Mouse (Mus musculus) midbrain, embryonic 15.5 days (tissue): ENCODE measurements around the gene Pipox. TPM values are rescaled to one million over a fixed set of nuclear protein-coding genes. Genes with fewer than 3 reads are reported as not detected.

Experiments
- ATAC-seq: fragments of 200-750 bp; cut with Nextera tagmentation; replicated peaks from 2 replicates; pipeline ENCODE4 v1.8.0; 2017; ENCODE audit warnings: moderate TSS enrichment
- H3K27ac ChIP-seq: fragments of 300-500 bp; sonication (generic); 2 replicates; pipeline ENCODE4 v1.5.1; 2015; ENCODE audit warnings: mild to moderate bottlenecking, inconsistent platforms
- H3K27me3 ChIP-seq: fragments of 300-500 bp; sonication (generic); replicated peaks from 2 replicates; pipeline ENCODE4 v1.6.1; 2015; ENCODE audit warnings: inconsistent platforms
- H3K36me3 ChIP-seq: fragments of 300-500 bp; sonication (generic); replicated peaks from 2 replicates; pipeline ENCODE4 v1.6.1; 2015; ENCODE audit warnings: inconsistent platforms
- H3K4me1 ChIP-seq: fragments of 300-500 bp; sonication (generic); 2 replicates; pipeline ENCODE4 v1.6.1; 2015; ENCODE audit warnings: inconsistent platforms
- H3K4me2 ChIP-seq: fragments of 300-500 bp; sonication (generic); 2 replicates; pipeline ENCODE4 v1.6.1; 2015; ENCODE audit warnings: inconsistent platforms, mild to moderate bottlenecking, moderate library complexity
- H3K4me3 ChIP-seq: fragments of 300-500 bp; sonication (generic); 2 replicates; pipeline ENCODE4 v1.5.1; 2015; ENCODE audit warnings: mild to moderate bottlenecking, inconsistent platforms
- H3K9ac ChIP-seq: fragments of 300-500 bp; sonication (generic); 2 replicates; pipeline ENCODE4 v1.6.1; 2015; ENCODE audit warnings: mild to moderate bottlenecking, inconsistent platforms
- H3K9me3 ChIP-seq: fragments of 300-500 bp; sonication (generic); 2 replicates; pipeline ENCODE4 v1.6.1; 2016; ENCODE audit warnings: inconsistent platforms
- WGBS: fragments of 180-500 bp; shearing (Covaris S2); methylation state at CpG from one replicate; pipeline ENCODE4 v1.1.7; 2015; ENCODE audit warnings: mixed read lengths; 5-methylcytosine and 5-hydroxymethylcytosine counted together
- polyA plus RNA-seq: library from polyadenylated mRNA; unstranded; fragments of >200 nt; fragmentation: Nextera tagmentation; extraction: Ambion mirVana; gene quantifications from 2 replicates; pipeline ENCODE4 v1.2.1, GENCODE M21; 2015

Gene Pipox
- 5.7 and 6.7 TPM in 2 replicates for polyA plus RNA-seq

DNA sequence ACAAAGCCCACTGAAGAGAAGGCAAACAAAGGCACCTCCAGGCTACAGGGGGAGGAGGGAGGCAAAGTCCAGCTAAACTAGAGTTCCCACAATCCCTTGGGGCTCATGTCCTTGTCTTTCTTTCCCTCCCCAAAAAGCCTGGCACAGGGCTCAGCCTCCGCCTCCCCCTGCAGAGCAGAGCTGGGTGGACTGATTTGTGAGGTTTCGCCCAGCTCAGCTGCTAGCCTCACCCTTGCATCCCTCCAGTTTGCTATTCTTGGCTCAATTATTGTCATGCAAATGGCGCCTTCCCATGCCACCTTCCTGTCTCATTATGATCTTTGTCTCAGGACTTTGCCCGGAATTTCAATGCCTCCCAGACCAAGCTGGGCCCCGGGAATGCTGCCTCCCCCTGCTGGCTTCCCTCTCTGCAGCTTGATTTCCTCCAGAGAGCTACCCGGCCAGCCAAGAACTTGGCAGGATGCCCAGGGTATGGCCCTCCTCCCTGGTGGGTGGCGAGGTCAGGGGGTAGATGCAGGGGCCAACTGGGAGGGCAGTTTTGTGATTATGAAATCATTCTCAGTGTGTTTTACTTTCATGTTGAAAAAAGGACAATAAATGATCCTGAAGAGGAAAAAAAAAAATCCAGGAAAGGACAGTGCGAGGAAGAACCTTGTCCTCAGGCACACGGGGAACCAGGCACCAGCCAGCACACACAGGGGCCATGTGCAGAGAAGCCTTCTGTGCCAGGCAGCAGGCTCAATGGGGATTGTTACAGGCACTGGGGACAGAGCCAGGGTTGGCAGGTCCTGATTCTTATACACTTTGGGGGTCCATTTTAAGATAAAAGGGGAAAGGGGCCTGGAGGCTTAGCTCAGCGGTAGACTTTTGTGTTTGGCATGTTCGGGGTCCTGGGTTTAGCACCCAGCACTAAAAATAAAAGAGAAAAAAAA lies at the start of gene Pipox:
Gene Pipox, minus strand, starts transcription at position 310 of the 932 bp plus-strand sequence.
- WGBS, result 6% methylated on average over 11 of the region's 11 CpGs

DNA sequence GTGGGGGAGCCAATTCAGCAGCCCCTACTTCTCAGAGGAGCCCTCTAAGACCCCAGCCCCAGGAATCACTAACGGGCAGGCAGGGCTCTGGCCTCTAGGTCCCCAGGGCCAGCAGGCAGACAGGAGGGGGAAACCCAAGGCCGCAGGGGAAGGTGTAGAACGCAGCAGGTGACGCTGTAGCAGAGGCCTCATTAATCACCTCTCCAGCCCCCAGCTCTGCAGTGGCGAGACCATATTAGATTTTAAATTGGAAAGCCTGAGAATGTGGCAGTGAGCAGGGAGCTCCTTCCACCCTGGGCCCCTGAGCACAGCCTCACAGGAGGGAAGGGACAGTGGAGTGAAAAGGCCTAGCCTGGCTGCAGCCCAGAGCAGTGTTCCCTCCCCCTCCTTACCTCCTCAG lies 48.3 kb upstream of the Pipox start:
- Histone ChIP-seq H3K4me1 (peaks cover 30% of the 10 kb centered on the region), H3K4me2 (no peak overlapping the region), H3K27me3 (no peaks in the 10 kb centered on the region; the same call in 1 of the 2 replicates), H3K9ac (no peak overlapping the region), H3K27ac (peak overlapping the region; percentile 14), H3K36me3 (no peaks in the 10 kb centered on the region), H3K9me3 (no peaks in the 10 kb centered on the region), H3K4me3 (no peak overlapping the region)
- WGBS, result 16% methylated on average over 5 of the region's 5 CpGs
- no peak for ATAC-seq

More for the DNA sequence above, at the start of gene Pipox:
- Histone ChIP-seq H3K27ac (peak within 1 kb of the TSS; percentile 88), H3K36me3 (no peaks in the 10 kb centered on the region), H3K4me2 (peak within 1 kb of the TSS; percentile 19), H3K9ac (no peak within 1 kb of the TSS; the same call in 1 of the 2 replicates), H3K4me3 (no peak within 1 kb of the TSS), H3K9me3 (no peaks in the 10 kb centered on the region), H3K27me3 (no peaks in the 10 kb centered on the region), H3K4me1 (peaks cover 72% of the 10 kb centered on the region)
- ATAC-seq, result peak; percentile 78

DNA sequence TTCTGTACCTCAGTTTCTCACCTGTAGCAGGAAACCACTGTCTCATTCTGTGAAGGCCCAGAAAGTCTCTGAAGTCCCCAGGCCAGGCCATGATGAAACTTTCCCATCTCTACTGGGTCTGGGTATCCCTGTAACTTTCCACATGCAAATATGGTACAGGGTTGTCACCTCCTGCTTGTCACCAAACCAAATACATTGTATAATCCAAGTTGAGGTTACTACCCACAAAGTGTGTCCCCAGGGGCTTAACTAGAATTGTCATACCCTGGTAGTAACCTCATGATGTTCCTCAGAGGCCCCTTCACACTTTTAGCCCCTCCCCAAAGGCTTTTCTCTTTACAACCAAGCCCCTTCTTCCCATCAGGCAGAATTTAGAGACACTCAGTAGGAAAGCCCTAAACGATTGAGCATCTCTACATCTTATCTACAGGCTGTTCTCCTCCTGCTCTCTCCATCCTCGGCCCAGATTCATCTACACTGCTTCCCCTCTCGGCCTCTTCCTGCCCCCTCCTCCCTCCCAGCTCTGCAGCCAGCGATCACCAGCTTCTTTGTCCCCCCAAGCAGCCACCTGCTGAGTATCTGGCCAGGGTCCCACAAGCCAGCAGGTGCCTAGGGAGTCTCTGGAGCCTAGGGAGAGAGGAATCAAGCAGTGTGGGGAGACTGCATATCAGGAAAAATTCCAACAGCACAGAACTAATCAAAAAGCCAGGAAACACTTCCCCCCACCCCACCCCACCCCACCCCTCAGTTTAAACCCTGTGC lies 43.9 kb upstream of the Pipox start:
- WGBS, result 16% methylated on average over 4 of the region's 4 CpGs
- Histone ChIP-seq H3K4me1 (peaks cover 69% of the 10 kb centered on the region), H3K4me2 (no peak overlapping the region), H3K27me3 (no peaks in the 10 kb centered on the region), H3K36me3 (no peaks in the 10 kb centered on the region), H3K4me3 (no peak overlapping the region), H3K9ac (no peak overlapping the region), H3K27ac (no peak overlapping the region), H3K9me3 (no peaks in the 10 kb centered on the region)
- no peak for ATAC-seq

DNA sequence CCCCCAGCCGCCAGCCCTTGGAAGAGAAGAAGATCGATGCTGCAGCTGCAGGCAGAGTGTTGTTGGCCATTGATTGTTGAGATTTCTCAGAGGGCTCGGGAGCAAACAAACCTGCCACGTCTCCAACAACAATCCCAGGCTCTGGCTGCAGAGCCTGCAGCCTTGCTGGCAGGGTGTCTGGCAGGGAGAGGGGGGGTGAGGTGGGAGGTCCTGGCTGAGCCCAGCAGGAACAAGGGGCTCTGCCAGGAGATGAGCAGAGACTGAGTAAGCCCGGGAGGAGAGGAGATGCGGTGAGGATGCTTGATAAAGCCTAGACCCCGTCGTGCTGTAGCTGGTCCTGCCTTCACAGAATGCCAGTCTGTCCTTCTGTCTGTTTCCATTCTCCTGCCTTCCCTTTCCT lies 43.0 kb upstream of the Pipox start:
- Histone ChIP-seq H3K9me3 (no peaks in the 10 kb centered on the region), H3K9ac (no peak overlapping the region), H3K4me1 (peaks cover 70% of the 10 kb centered on the region), H3K27me3 (no peaks in the 10 kb centered on the region), H3K27ac (no peak overlapping the region), H3K36me3 (no peaks in the 10 kb centered on the region), H3K4me3 (no peak overlapping the region), H3K4me2 (peak overlapping the region; percentile 32)
- no peak for ATAC-seq
- 11% methylated on average over 8 of the region's 8 CpGs for WGBS

DNA sequence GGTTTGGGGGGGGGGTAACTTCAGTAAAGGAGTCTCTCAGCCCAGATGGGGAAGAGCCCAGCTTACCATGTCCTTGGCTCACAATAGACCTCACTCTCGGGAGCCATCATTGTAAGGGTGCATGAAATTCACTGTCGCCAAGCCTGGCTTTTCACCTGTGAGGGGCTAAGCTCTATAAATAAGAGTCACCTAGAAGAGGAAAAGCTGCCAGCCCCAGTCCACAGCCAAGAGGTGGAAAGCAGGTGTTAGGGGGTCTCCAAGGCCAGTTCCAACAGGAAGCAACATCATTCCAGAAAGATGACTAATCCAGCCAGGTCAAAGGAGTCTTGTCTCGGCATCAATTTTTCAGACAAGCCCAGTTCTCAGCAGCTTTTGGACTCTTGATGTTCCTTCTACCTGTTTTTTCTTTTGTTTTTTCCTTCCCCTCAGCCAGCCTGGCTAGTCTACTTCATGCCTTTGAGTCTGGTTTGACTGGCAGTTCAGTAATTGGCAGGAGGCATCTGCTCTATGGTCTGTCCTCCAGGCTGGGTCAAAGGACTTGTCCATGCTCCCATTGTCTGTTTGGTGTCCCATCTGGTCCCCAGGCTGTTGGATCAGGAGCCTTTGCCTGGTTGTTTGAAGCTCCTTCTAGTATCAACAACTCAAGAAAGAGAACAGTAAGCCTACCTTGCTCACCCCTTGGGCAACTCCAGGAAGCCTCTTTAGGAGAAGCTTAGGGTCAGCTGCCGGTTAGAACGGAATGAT lies 40.8 kb upstream of the Pipox start:
- H3K4me2 ChIP-seq, result peak overlapping the region; percentile 76
- H3K27ac ChIP-seq, result peak overlapping the region; percentile 53; the same call in 1 of the 2 replicates
- 52% methylated on average over 5 of the region's 5 CpGs for WGBS
- no peaks in the 10 kb centered on the region for H3K36me3 ChIP-seq
- H3K4me3 ChIP-seq, result peak overlapping the region; percentile 70; the same call in 1 of the 2 replicates
- ATAC-seq, result no peak
- no peaks in the 10 kb centered on the region for H3K9me3 ChIP-seq
- no peaks in the 10 kb centered on the region for H3K27me3 ChIP-seq
- peaks cover 74% of the 10 kb centered on the region for H3K4me1 ChIP-seq
- no peak overlapping the region for H3K9ac ChIP-seq

DNA sequence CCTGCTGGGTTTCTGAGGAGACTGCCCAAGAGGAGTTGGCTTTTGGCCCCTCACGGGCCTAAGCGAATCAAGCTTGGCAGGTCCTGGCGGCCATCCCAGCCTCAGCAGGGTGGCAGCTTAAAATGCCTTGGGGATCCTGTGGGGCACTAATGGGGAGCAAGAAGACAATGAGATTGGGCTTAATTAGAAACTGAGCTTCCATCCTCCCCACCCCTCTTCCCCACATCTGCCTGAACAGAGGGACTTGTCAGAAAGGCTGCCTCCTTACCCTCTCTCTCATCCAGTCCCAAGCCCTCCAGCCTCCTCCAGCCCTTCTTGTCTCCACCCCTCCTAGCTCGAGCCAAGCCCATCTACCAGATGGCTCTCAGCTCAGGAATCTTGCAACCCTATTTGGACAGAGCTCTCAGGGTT lies 40.2 kb upstream of the Pipox start:
- H3K4me3 ChIP-seq, result peak overlapping the region; percentile 70
- peak overlapping the region; percentile 76 for H3K4me2 ChIP-seq
- peak overlapping the region; percentile 20; the same call in 1 of the 2 replicates for H3K9ac ChIP-seq
- no peaks in the 10 kb centered on the region for H3K9me3 ChIP-seq
- H3K36me3 ChIP-seq, result no peaks in the 10 kb centered on the region
- peaks cover 72% of the 10 kb centered on the region for H3K4me1 ChIP-seq
- peak overlapping the region; percentile 53 for H3K27ac ChIP-seq
- no peaks in the 10 kb centered on the region for H3K27me3 ChIP-seq
- 5% methylated on average over 4 of the region's 4 CpGs for WGBS
- no peak for ATAC-seq

DNA sequence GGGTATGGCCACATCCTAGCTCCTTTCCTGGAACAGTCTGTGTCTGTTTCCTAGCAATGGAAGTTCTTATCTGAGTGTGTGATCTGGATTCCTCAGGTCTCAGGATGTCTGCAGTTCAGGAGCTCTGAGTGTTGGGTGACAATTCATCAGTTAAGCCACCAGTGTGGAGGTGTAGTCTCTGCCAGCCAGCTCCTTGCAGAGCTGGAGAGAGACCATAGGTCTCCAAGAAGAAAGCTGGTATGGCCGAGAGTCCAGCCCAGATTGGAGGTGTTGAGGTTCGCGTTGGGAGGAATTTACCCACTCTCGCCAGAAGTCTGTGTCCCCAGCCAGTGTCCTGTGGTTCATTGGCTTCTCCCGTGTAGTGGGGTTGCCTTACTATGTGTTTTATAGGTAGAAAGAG lies 38.7 kb upstream of the Pipox start:
- H3K27ac ChIP-seq, result peak overlapping the region; percentile 1
- no peak for ATAC-seq
- H3K27me3 ChIP-seq, result no peaks in the 10 kb centered on the region
- H3K4me3 ChIP-seq, result peak overlapping the region; percentile 70
- peak overlapping the region; percentile 76 for H3K4me2 ChIP-seq
- H3K9me3 ChIP-seq, result no peaks in the 10 kb centered on the region
- H3K4me1 ChIP-seq, result peaks cover 68% of the 10 kb centered on the region
- H3K36me3 ChIP-seq, result no peaks in the 10 kb centered on the region
- H3K9ac ChIP-seq, result peak overlapping the region; percentile 73
- WGBS, result 45% methylated on average over 5 of the region's 5 CpGs

DNA sequence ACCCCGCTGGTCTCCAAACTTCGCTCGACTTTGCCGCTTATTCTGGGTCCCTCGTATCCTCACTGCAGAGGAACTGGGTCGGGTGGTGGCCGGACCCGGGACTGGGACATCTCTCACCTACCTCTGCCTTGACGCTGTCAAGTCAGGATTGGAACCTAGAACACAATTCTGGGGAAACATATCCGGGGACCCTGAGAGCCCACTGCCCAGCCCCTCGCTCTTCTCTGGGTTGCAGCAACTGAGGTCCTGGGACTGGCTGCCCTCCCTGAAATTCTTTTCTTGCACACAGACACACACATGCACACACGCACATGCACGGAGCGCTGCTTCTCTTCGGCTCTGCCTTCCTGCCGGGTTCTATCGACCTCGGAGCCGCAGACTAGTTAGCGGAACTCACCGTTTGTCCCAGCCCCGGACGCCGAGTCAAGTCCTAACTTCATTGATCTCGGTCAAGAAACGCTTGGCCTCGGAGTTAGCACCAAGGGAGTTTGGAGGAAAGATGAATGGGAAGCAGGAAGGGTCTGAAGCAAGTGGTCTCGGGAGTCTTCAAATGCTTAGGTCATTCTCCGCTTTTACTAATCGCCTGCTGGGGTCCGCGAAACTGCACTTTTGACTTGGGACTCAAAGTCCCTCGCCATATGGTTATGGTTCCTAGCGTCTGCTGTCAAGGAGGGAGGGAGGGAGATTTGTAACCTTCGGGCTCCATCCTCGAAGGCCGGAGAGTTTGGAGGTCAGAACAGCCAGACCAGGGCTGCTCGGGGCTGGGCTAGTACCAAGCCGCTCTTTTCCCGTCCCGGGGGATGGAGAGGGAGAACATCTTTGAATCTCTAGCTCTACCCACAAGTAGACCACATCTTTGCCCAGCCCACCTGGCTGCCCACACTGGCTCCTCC lies 37.9 kb upstream of the Pipox start:
- peak overlapping the region; percentile 76 for H3K4me2 ChIP-seq
- WGBS, result 1% methylated on average over 41 of the region's 41 CpGs
- H3K36me3 ChIP-seq, result no peaks in the 10 kb centered on the region
- peak overlapping the region; percentile 70 for H3K4me3 ChIP-seq
- H3K9me3 ChIP-seq, result no peaks in the 10 kb centered on the region
- peak overlapping the region; percentile 86 for H3K27ac ChIP-seq
- H3K9ac ChIP-seq, result peak overlapping the region; percentile 73
- H3K27me3 ChIP-seq, result no peaks in the 10 kb centered on the region
- no peak; the same call in 1 of the 2 replicates for ATAC-seq
- H3K4me1 ChIP-seq, result peaks cover 68% of the 10 kb centered on the region

DNA sequence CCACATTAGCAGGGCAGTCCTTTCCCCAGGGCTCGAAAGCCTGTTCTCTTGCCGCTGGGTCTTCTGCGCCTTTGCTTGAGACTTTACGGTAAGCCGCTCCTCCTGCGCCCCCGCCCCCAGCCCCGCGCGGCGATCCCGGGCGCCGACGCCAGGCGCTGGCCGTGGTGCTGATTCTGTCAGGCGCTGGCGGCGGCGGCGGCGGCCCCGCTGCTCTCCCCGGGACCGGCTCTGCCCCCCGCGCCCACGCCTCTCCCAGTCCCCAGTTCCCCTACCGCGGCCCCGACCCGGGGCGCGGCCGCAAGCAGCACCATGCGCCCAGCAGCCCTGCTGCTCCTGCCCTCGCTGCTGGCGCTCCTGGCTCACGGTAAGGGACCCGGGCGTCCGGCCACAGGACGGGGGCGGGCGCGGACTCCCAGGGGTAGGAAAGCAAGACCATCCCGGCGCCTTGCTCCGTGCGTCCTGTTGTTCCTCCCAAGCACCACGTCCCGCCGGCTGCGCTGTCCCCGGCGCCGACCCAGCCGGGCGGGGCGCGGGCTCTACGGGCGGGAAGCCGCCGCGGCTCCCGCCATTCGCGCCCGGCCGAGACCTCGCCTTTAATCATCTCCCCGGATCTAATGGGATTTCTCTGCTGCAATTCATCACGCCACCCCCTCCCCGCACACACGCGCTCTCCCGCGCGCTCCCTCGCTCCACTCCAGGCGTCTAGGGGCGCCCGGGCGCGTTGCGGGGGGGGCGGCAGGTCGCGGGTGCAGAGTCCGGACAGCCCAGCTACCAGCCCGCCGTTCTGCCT lies 37.0 kb upstream of the Pipox start, which contains the start of gene Sez6:
Gene Sez6, plus strand, starts transcription at position 50 of the 790 bp plus-strand sequence.
- no peaks in the 10 kb centered on the region for H3K36me3 ChIP-seq
- peak; percentile 73 for ATAC-seq
- H3K27me3 ChIP-seq, result no peaks in the 10 kb centered on the region
- H3K4me1 ChIP-seq, result peaks cover 68% of the 10 kb centered on the region
- H3K27ac ChIP-seq, result peak within 1 kb of the TSS; percentile 86
- H3K4me2 ChIP-seq, result peak within 1 kb of the TSS; percentile 76
- peak within 1 kb of the TSS; percentile 73 for H3K9ac ChIP-seq
- WGBS, result under 1% methylated on average over 68 of the region's 94 CpGs
- H3K4me3 ChIP-seq, result peak within 1 kb of the TSS; percentile 70
- no peaks in the 10 kb centered on the region for H3K9me3 ChIP-seq

DNA sequence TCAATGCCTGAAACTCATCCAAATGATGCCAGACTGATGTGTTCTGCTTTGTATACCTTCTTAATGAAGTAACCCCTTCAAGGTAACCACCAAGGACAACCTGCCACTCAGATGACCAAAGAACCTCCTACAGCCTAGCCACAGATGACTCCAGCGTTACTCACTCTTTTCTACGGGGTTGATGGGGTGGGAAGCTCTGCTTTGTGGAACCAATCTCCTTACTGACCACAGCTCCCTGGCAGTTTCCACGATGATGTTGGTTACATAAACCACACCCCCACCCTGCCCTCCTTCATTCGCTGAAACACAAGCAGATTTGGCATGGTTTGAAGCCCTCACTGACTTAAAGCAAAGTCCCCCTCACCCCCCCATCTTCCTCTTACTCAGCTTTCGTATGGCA lies 33.9 kb upstream of the Pipox start:
- no peak overlapping the region for H3K9ac ChIP-seq
- no peaks in the 10 kb centered on the region for H3K27me3 ChIP-seq
- H3K4me1 ChIP-seq, result peaks cover 62% of the 10 kb centered on the region
- H3K36me3 ChIP-seq, result no peaks in the 10 kb centered on the region
- ATAC-seq, result no peak
- 58% methylated on average over 5 of the region's 5 CpGs for WGBS
- no peaks in the 10 kb centered on the region for H3K9me3 ChIP-seq
- H3K27ac ChIP-seq, result no peak overlapping the region
- H3K4me3 ChIP-seq, result no peak overlapping the region
- H3K4me2 ChIP-seq, result no peak overlapping the region
